Mouse (Mus musculus): ENCODE results near the gene Specc1l. TPM values are rescaled to one million over a fixed set of nuclear protein-coding genes. Genes with fewer than 3 reads are reported as not detected.
"Not testable (repeated sequence)": the region's sequence is repeated elsewhere in the genome, so short reads cannot be mapped to it uniquely, and the experiment has no call there.

Gene Specc1l
- polyA plus RNA-seq, 2 experiments from 2014 or later = 10.4 to 14.0 TPM

DNA sequence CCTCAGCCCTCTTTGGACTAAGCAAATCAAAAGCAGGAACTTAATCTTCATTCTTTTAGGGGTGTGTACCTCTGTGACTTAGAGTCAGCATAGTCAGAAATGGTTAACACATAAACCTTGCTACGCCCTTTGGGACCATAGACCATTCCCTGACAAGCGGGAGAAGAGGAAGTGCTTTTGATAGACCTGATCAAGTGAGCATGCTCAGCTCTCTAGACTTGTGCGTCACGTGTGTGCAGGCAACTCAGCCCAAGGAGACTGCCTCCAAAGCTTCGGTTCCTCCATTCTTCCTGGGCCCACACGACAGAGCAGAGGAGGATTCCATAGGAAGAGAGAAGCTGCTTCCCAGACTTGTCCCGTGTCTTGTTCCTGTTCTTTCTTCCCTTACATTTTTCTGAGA is 76.7 kb downstream of the Specc1l start:
- no peak for ATAC-seq

DNA sequence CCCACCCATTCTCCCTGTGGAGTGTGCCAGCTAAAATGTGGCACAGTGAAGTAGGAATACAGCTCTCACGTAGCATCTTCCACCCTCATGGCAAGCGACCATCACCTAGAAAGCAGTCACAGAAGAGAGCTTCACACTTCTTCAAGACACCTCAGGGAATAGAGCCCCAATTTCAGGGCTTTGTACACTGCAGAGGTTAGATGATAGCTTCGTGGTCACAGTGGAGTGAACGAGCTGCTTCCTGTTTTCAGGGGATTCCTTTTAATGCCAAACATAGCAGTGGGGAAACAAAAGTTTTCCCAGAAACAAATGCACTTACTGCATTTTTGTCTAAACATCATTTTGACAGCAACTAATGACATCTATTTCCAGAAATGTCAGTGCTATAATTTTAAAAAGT is 77.5 kb downstream of the Specc1l start:
- no peak for ATAC-seq

DNA sequence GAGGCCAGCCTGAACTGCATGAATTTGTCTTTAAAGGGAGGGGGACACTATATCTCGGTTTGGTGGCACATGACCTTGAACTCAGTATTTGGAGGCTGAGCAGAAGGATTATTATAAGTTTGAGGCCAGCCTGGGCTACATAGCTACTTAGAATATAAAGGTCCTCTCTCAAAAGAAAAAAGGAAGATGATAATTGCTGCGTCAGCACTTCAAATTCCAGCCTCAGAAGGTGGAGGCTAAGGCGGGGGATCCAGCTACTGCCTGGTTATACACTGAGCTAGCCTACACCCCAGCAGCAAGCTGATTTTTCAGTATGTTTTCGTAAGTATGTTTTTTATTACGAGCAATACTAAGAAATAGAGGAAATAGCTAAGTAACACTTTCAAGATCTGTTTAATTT is 78.8 kb downstream of the Specc1l start:
- no peak for ATAC-seq

DNA sequence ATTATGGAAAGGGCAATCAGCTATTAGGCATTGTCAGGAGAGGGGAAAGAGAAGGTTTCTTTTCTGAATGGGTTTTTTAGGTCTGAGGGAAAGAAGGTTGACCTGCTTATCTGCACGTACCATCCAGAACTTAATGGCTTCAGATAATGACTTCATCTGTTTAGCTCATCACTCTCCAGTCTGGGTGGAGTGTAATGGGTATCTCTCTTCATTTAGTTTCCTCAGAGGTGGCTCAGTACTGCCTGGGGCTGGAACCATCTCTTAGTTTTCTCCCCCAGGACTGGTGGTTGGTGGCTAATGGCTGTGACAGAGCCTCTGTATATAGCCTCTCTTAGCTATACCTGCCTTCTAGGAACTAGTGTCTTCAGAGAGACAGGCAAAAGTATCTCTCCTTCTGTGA is 79.5 kb downstream of the Specc1l start:
- ATAC-seq = no peak

DNA sequence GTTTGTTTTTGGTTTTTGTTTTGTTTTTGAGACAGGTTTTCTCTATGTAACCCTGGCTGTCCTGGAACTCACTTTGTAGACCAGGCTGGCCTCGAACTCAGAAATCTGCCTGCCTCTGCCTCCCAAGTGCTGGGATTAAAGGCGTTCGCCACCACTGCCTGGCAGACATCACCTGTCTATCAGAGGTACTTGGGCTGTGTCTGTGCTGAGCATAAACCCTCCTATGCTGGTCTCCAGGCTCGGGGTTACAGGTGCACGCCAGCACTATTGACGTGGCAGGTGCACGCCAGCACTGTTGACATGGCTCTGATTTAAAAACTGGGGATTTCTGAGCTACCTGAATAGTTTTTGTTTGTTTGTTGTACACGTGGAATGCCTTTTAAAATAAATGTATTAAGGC is 80.3 kb downstream of the Specc1l start:
- not testable (repeated sequence) for ATAC-seq

DNA sequence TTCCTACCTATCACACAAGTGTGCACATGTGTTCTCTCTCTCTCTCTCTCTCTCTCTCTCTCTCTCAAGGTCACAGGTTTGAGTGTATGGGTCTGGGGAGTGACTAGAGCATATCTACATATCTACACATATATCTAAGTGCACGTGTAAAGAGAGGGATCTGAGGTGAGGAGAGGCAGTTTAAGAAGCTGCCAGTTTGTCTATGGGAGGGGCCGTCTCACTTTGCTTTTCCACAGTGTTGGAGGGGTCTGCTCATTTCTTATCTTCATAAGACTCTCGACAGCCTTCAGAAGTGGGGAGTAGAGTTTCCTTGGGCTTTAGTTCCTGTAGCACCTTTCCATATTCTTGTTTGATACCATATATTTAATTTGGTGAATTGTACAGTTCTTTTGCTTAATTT is 81.4 kb downstream of the Specc1l start:
- no peak for ATAC-seq

DNA sequence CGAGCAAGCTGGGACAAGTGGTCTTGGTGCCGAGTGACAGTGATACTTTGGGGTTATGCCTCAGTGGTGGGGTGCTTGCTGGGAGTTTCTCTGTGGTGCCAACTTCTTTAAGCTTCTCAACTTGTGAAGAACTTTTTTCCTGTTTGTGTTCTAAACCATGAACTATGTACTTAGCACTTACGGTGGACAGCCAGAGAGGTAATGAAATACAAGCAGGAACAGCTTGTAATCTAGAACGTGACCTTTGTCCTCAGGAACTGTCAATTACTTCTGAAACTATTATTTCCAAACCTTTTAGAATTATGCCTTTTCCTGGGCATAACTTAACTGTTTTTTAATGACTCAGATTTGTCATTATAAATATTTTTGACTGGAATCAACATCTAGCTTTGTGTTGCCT is 82.5 kb downstream of the Specc1l start:
- no peak for ATAC-seq

DNA sequence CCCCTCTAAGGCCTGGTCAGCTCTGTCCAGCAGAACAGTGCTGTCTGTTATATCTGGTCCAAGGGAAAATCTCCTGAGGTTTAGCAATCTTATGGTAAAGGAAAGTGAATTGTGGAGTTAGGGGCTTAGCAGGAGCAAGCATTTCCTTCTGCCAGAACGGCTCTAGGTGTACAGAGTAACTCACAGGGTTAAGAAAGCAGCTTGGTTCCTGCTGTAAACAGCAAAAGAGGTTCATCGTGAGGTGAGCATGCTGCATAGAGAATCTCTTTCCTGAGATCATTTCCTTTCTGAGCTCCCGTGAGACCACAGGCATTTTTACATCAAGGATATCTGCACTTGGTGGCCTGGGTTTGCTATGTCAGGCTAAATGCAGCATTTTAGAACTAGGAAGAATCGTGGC is 83.1 kb downstream of the Specc1l start:
- peak; percentile 17 for ATAC-seq

DNA sequence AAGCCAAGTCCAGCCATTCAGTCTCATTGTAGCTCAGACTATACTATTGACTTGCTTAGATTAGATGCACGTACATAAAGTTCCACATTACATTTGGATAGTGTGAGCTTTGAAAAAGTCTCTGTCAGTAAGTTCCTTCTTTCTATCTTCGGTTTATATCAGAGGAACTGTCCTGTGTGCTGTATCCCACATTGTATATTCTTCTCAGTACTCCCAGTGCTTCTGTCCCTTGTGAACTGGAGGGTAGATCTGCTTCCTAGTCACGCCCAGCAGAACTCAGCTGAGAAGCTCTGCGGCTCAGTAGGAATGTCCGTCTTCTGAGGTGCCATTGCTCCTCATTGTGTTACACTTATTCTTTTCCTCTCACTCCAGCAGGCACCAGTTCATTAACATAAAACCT is 86.7 kb downstream of the Specc1l start:
- ATAC-seq = no peak

DNA sequence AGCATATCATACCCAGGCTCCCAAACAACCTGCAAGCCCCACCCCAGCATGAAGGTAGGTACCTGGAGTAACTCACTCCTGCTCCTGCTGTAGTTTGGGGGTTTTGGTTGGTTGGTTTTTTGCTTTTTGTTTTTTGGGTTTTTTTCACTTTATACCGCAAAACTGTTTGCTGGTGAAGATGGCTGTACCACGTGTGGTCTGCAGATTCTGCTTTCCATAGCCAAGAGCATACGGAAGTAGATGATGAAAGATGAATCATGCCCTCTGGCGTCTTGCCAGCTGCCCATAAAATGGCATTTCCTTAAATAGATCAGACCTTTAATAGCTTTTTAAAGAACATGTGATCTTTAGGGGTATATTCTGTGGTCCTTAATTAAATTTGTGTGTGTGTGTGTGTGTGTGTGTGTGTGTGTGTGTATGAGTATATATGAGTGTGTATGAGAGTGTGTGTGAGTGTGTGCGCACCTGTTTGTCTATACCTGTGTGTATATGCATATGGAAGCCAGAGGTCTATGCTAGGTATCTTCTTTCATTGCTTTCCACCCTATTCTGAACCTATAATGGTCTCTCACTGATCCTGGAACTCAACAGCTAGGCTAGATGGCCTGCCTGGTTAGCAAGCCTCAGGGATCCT is 88.0 kb downstream of the Specc1l start:
- peak; percentile 50 for ATAC-seq

DNA sequence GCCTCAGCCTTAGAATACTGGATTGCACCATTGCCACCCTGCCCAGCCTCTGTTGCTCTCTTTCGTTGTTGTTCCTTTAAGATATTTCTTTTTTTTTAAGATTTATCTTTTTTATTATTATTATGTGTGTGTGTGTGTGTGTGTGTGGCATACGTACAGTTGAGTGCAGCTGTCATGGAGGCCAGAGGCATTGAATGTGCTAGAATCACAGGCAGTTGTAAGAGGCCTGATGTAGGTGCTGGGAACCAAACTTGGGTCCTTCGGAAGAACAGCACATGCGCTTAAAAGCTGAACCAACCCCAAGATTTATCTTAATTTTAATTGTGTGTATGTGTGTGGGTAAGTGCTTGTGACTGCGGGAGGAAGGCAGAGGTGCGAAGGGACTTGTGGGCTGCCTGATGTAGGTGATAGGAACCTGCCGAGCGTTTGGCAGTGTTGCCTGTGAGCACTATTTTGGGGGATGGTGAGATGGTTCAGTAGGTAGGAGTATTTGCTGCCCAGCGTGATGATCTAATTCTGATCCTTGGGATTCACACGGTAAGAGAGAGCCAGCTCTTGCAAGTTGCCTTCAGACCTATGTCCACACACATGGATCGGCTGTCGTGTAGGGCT is 89.4 kb downstream of the Specc1l start:
- no peak for ATAC-seq

DNA sequence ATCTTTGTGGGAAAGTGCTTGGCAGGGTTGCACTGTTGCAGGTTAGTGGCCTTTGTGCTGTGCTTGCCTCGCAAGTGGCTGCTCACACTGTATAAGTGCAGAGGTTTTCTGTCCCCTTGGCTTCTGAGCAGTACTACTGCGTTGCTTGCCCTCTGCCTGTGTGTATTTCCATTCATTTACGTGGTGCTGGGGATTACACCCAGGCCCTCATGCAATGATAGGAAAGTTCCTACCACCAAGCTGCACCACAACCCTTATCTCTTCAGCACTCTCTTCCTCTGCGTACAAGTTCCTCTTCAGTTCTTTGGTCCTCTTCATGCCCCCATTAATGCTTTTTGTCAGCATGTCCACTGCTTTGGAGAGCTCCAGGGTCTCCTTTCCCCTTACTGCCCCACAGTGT is 90.1 kb downstream of the Specc1l start:
- peak; percentile 19 for ATAC-seq

DNA sequence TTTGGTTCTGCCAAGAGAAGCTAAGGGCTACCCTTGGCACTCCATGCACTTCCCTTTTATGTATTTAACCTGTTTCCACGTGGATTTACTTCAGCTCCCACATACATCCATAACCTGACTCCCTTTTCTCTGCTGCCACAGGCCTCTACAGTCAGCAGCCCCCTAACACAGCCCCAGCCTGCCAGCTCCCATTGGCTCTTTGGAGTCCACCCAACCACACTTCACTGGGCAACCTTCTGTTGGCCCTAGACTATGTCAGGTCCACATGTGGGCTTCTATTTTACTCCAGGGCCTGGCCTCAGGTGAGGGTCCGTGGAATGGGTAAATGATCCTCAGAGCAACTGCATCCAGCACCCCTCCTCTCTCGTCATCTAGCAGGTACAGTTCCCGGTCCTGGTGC is 90.7 kb downstream of the Specc1l start:
- ATAC-seq = no peak

DNA sequence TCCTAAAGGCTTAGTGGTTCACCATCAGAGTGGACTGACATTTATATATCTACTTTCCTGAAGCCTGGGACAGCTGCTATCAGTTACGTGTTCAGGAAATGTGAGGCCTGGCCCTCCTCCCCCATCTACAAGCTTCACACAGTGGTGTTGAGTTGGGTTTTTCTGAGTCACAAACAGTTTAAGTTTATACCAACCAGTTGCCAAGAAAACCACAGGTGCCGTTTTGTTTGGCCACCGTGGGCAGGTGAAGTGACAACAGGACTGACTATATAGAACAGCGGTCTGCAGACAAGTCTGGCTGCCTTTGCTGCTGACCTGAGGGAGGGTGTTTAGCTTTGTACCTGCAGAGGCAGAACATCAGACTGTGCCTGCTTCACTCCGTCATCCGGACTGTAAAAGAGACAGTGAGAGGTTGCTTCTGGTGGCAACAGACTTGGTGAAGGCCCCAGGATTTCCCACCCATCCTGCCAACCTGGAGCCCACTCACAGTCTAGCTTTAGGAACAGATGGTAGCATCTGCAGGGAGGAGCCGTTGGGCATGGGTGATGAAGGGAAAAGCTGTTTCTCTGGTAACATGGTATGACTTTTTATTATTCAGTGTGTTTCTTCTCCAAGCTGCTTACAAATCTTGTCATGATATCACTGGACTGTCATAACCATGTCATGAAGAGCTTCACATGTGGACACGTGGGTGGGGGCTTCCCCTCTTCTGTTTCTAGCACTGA is 91.6 kb downstream of the Specc1l start:
- ATAC-seq = peak; percentile 45

DNA sequence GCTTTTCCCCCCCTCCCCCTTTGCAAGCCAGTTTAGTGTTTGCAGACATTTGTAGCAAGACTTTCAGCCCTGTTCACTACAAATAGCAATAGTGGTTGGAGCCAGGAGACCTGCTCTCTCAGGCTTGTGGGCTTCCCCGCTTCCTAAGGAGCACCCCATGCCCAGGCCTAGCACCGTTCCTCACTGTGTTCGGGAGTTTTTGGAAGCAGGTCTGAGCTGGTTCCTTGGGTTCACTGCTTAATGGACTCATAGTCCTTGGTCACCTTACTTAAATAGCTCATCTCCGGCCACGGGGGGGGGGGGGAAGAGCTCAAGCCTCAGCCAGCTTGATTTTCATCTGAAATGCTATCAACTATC is 92.2 kb downstream of the Specc1l start:
- ATAC-seq = no peak

DNA sequence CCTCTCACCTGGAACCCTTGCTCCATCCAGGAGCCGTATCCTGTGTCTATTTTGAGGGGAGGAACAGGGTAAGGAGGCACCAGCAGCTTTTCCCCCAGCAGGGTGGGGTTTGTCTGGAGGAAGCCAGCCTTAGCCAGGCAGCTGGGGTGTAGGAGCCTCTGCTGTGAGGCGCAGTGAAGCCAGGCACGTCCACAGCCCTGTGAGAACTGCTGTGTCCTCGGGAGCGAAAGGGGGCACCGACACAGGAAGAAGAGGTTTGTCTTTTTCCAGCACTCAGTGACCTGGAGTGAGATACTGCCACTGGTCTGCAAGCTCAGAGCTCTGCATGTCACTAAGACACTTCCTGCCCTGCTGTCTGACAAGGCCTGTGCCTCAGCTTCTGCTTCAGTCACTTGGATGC is 92.5 kb downstream of the Specc1l start:
- peak; percentile 5 for ATAC-seq

DNA sequence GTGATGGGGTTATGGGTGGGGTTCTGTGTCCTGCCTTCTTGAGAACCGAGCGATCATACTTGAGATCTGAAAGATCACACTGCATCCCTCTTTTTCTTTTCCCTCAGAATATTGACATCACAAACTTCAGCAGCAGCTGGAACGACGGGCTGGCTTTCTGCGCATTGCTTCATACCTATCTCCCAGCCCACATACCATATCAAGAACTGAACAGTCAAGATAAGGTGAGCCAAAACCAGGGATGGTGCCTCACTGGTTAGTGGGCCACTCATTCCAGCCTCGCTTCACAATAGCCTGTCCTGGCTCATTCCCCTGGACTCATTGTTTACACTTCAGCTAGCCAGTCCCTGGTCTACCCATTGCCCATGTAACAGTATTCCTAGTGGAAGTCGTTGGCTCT is 95.3 kb downstream of the Specc1l start:
- no peak for ATAC-seq

DNA sequence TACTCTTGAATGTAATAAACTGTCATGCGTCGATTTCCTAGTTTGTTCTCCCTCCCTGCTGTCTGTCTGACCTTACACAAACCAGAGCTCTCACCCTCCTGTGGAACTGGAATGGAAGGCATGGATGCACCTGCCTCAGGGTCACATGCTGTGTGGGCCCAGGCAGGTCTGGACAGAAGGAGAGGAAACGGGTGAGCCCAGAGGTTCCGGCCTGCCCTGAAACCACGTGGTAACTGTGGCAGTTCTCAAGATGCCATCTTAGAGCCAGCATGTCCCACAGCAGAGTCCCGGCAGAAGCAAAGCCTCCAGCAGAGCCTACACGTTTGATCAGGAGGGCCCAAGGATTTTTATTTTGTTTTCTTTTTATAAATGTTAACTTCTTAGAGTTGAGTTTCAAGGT is 100.5 kb downstream of the Specc1l start:
- ATAC-seq = no peak

DNA sequence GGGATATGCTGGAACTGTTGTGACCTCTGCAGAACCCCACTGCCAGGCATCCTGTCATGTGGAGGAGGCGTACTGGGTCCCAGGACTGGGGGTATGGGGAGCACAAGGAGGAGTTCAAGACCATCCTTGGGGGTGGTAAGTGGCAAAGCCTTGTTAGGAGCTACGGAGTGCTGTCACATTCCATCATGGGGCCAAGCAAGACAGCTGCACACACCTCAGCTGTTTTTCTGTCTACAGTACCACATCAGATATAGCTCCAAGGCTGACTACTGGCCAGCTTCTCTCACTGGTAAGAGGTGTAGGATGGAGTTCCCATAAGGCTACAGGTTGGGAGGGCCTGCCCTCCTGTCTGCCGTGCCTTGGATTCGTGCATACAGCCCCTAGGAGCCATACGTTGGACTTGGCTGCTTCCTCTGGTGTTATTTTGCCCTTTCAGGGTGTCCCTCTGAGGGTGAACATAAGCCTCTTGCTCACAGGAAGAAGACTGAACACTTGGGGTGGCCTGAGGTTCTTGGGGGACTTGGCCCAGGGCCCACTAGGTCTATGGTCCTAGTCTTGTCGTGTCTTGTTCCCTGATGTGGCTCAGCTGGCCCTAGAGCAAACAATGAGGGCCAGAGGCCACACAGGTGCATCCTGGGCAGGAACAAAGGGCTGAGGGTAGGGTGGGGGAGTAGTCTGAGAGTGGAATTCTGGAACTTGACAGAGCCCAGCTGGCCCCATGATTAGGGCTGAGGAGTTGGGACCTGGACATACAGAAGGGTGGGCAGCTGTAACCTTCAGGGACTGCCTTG is 102.5 kb downstream of the Specc1l start:
- ATAC-seq = no peak

DNA sequence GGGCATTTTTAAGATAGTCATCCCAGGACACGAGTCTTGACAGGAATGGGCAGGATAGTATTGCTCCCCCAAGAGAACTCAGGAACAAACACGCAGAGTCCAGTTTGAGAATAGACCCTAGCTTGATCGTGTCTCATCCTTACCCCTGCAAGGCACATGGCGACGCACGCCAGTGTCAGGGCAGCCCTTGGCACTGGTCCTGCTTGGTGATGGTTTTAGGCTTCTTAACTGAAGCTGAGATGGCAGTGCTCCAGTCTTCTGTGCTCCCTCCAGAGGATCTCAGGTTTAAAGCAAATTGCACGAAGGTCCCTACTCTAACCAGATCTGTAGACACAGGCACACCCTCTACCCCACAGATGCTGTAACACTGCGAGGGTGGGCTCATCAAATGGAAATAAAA is 103.9 kb downstream of the Specc1l start:
- ATAC-seq = no peak

DNA sequence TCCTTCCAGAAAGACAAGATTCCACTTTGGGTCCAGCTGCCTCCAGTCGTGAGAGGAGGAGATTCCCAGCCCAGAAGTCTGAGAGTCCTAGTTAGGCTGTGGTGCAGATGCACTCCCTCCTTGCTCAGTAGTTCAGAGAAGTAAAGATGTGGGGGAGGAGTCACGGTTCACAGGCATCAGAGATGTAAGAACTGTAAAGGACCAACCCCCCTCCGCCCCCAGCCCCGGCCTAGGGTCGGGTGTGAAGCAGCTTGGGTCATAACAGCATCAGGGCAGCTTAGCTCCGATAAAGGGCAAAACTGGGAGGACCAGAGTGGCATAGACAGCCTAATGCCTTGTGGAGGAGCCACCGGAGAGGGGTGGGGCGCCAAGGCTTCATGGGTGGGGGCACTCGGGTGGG is 104.6 kb downstream of the Specc1l start:
- peak; percentile 22 for ATAC-seq

DNA sequence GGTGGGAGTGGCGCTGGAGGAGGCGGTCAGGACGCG is 104.8 kb downstream of the Specc1l start, which contains the start of gene Adora2a:
Gene Adora2a (plus strand): TSS at position 6 of the 36 bp plus-strand sequence.
- ATAC-seq = no peak

DNA sequence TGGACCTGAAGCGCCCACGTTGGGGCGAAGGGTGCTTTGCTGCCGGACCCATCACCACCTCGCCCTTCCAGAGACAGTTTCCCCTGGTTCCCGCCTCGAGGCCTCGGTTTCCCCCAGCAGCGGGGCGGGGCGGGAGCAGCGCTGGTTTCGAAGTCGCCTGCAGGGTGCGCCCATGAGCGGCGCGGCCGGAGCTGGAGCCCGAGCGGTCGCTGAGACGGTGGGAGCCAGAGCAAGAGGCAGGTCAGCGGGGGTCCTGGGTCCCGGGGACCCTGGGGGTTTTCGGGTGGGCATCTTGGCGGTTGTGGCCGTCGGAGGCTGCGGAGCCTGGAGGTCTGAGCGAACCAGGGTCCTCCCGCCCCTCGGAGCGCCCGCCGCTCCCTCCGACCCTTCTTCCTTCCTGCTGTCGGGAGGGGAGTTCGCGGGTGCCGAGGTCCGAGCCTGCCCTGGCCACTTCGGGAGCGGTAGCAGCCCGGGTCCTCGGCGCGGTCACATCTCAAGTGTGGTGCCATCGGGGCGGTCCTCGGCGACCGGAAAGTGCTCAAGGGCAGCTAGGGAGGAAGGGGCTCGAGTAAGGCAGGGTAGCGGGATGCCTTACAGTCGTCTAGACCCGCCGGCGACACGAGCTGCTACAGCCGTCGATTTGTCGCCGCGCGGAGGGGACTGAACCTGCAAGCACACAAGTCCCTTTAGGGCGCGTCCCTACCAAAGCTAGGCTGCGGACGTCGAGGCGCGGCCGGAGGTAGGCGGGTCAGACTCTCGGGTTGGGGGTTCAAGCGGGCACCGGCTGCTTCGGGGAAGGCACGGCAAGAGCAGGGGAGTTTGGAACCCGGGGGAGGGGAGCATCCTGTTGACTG is 105.3 kb downstream of the Specc1l start:
- peak; percentile 29 for ATAC-seq
